Mouse (Mus musculus): ENCODE measurements around the gene Fam78b. TPM values are rescaled to one million over a fixed set of nuclear protein-coding genes. Genes with fewer than 3 reads are reported as not detected.

The Fam78b gene
- polyA plus RNA-seq, 1 experiment from 2014 or later, result 0.72 TPM

- H3K36me3 ChIP-seq (ENCODE audit: control insufficient read depth, insufficient read depth), result no peaks in the 10 kb centered on the region
- H3K4me1 ChIP-seq (replicated peaks; ENCODE audit: control insufficient read depth, insufficient read depth, low read length), result no peaks in the 10 kb centered on the region
- 75% methylated on average over 3 of the region's 3 CpGs for WGBS
- TF ChIP-seq CTCF (IDR thresholded peaks at IDR 0.05; ENCODE audit: low read depth), result no peak
- H3K27ac ChIP-seq (ENCODE audit: low read depth, low read length), result no peak overlapping the region
- H3K4me2 ChIP-seq (replicated peaks; ENCODE audit: low read depth), result no peak overlapping the region
- H3K9me3 ChIP-seq (ENCODE audit: control insufficient read depth), result no peaks in the 10 kb centered on the region
- H3K9ac ChIP-seq (ENCODE audit: low read depth, low read length), result no peak overlapping the region
- ATAC-seq, result no peak
- no peaks in the 10 kb centered on the region for H3K27me3 ChIP-seq (replicated peaks; ENCODE audit: control insufficient read depth, insufficient read depth, low read length)
- no peak overlapping the region for H3K4me3 ChIP-seq (ENCODE audit: low read depth, low read length)
Observed at GRCm38 (mm10) chr1:167081946-167082345, 80.7 kb downstream of the Fam78b start.

GRCm38 (mm10) chr1:167082506-167083100, 81.4 kb downstream of the Fam78b start:
- Histone ChIP-seq H3K36me3 (ENCODE audit: control insufficient read depth, insufficient read depth) (no peaks in the 10 kb centered on the region), H3K27ac (ENCODE audit: low read depth, low read length) (no peak overlapping the region), H3K27me3 (replicated peaks; ENCODE audit: control insufficient read depth, insufficient read depth, low read length) (no peaks in the 10 kb centered on the region), H3K4me2 (replicated peaks; ENCODE audit: low read depth) (no peak overlapping the region), H3K4me3 (ENCODE audit: low read depth, low read length) (no peak overlapping the region), H3K9ac (ENCODE audit: low read depth, low read length) (no peak overlapping the region), H3K4me1 (replicated peaks; ENCODE audit: control insufficient read depth, insufficient read depth, low read length) (no peaks in the 10 kb centered on the region), H3K9me3 (ENCODE audit: control insufficient read depth) (no peaks in the 10 kb centered on the region)
- WGBS, result 50% methylated on average over 4 of the region's 4 CpGs
- no peak for ATAC-seq
- no peak for TF ChIP-seq CTCF (IDR thresholded peaks at IDR 0.05; ENCODE audit: low read depth)

- no peak for TF ChIP-seq CTCF (IDR thresholded peaks at IDR 0.05; ENCODE audit: low read depth)
- Histone ChIP-seq H3K4me2 (replicated peaks; ENCODE audit: low read depth) (no peak overlapping the region), H3K9me3 (ENCODE audit: control insufficient read depth) (no peaks in the 10 kb centered on the region), H3K27me3 (replicated peaks; ENCODE audit: control insufficient read depth, insufficient read depth, low read length) (no peaks in the 10 kb centered on the region), H3K9ac (ENCODE audit: low read depth, low read length) (no peak overlapping the region), H3K4me1 (replicated peaks; ENCODE audit: control insufficient read depth, insufficient read depth, low read length) (no peaks in the 10 kb centered on the region), H3K36me3 (ENCODE audit: control insufficient read depth, insufficient read depth) (no peaks in the 10 kb centered on the region), H3K27ac (ENCODE audit: low read depth, low read length) (no peak overlapping the region), H3K4me3 (ENCODE audit: low read depth, low read length) (no peak overlapping the region)
- ATAC-seq, result no peak
- 92% methylated on average over 2 of the region's 2 CpGs for WGBS
Observed at GRCm38 (mm10) chr1:167083181-167083580, 82.0 kb downstream of the Fam78b start.

- no peak overlapping the region for H3K27ac ChIP-seq (ENCODE audit: low read depth, low read length)
- H3K4me2 ChIP-seq (replicated peaks; ENCODE audit: low read depth), result no peak overlapping the region
- H3K36me3 ChIP-seq (ENCODE audit: control insufficient read depth, insufficient read depth), result no peaks in the 10 kb centered on the region
- H3K9me3 ChIP-seq (ENCODE audit: control insufficient read depth), result no peaks in the 10 kb centered on the region
- H3K9ac ChIP-seq (ENCODE audit: low read depth, low read length), result no peak overlapping the region
- no peak for TF ChIP-seq CTCF (IDR thresholded peaks at IDR 0.05; ENCODE audit: low read depth)
- no peak for ATAC-seq
- H3K27me3 ChIP-seq (replicated peaks; ENCODE audit: control insufficient read depth, insufficient read depth, low read length), result no peaks in the 10 kb centered on the region
- H3K4me1 ChIP-seq (replicated peaks; ENCODE audit: control insufficient read depth, insufficient read depth, low read length), result no peaks in the 10 kb centered on the region
- no peak overlapping the region for H3K4me3 ChIP-seq (ENCODE audit: low read depth, low read length)
Observed at GRCm38 (mm10) chr1:167084330-167084729, 83.1 kb downstream of the Fam78b start.

- Histone ChIP-seq H3K9ac (ENCODE audit: low read depth, low read length) (no peak overlapping the region), H3K4me2 (replicated peaks; ENCODE audit: low read depth) (no peak overlapping the region), H3K4me1 (replicated peaks; ENCODE audit: control insufficient read depth, insufficient read depth, low read length) (no peaks in the 10 kb centered on the region), H3K36me3 (ENCODE audit: control insufficient read depth, insufficient read depth) (no peaks in the 10 kb centered on the region), H3K27ac (ENCODE audit: low read depth, low read length) (no peak overlapping the region), H3K4me3 (ENCODE audit: low read depth, low read length) (no peak overlapping the region), H3K9me3 (ENCODE audit: control insufficient read depth) (no peaks in the 10 kb centered on the region), H3K27me3 (replicated peaks; ENCODE audit: control insufficient read depth, insufficient read depth, low read length) (no peaks in the 10 kb centered on the region)
- TF ChIP-seq CTCF (IDR thresholded peaks at IDR 0.05; ENCODE audit: low read depth), result no peak
- ATAC-seq, result no peak
- 86% methylated on average over 4 of the region's 4 CpGs for WGBS
Observed at GRCm38 (mm10) chr1:167085461-167085860, 84.2 kb downstream of the Fam78b start.

- ATAC-seq, result no peak
- H3K4me2 ChIP-seq (replicated peaks; ENCODE audit: low read depth), result no peak overlapping the region
- no peak overlapping the region for H3K27ac ChIP-seq (ENCODE audit: low read depth, low read length)
- no peaks in the 10 kb centered on the region for H3K9me3 ChIP-seq (ENCODE audit: control insufficient read depth)
- no peaks in the 10 kb centered on the region for H3K27me3 ChIP-seq (replicated peaks; ENCODE audit: control insufficient read depth, insufficient read depth, low read length)
- no peak overlapping the region for H3K9ac ChIP-seq (ENCODE audit: low read depth, low read length)
- no peak overlapping the region for H3K4me3 ChIP-seq (ENCODE audit: low read depth, low read length)
- TF ChIP-seq CTCF (IDR thresholded peaks at IDR 0.05; ENCODE audit: low read depth), result no peak
- no peaks in the 10 kb centered on the region for H3K36me3 ChIP-seq (ENCODE audit: control insufficient read depth, insufficient read depth)
- 89% methylated on average over 6 of the region's 6 CpGs for WGBS
- no peaks in the 10 kb centered on the region for H3K4me1 ChIP-seq (replicated peaks; ENCODE audit: control insufficient read depth, insufficient read depth, low read length)
Observed at GRCm38 (mm10) chr1:167090466-167090865, 89.2 kb downstream of the Fam78b start.

GRCm38 (mm10) chr1:167093551-167093950, 92.3 kb downstream of the Fam78b start:
- 62% methylated on average over 3 of the region's 3 CpGs for WGBS
- no peak for TF ChIP-seq CTCF (IDR thresholded peaks at IDR 0.05; ENCODE audit: low read depth)
- no peak overlapping the region for H3K4me2 ChIP-seq (replicated peaks; ENCODE audit: low read depth)
- H3K9ac ChIP-seq (ENCODE audit: low read depth, low read length), result no peak overlapping the region
- H3K27me3 ChIP-seq (replicated peaks; ENCODE audit: control insufficient read depth, insufficient read depth, low read length), result no peaks in the 10 kb centered on the region
- no peak overlapping the region for H3K27ac ChIP-seq (ENCODE audit: low read depth, low read length)
- no peak overlapping the region for H3K4me3 ChIP-seq (ENCODE audit: low read depth, low read length)
- H3K4me1 ChIP-seq (replicated peaks; ENCODE audit: control insufficient read depth, insufficient read depth, low read length), result no peaks in the 10 kb centered on the region
- no peaks in the 10 kb centered on the region for H3K9me3 ChIP-seq (ENCODE audit: control insufficient read depth)
- no peaks in the 10 kb centered on the region for H3K36me3 ChIP-seq (ENCODE audit: control insufficient read depth, insufficient read depth)
- ATAC-seq, result no peak

Data from intestine, postnatal 0 days (tissue).